ENCODE assay signal across 10 mouse cellular contexts in the genomic region with DNA sequence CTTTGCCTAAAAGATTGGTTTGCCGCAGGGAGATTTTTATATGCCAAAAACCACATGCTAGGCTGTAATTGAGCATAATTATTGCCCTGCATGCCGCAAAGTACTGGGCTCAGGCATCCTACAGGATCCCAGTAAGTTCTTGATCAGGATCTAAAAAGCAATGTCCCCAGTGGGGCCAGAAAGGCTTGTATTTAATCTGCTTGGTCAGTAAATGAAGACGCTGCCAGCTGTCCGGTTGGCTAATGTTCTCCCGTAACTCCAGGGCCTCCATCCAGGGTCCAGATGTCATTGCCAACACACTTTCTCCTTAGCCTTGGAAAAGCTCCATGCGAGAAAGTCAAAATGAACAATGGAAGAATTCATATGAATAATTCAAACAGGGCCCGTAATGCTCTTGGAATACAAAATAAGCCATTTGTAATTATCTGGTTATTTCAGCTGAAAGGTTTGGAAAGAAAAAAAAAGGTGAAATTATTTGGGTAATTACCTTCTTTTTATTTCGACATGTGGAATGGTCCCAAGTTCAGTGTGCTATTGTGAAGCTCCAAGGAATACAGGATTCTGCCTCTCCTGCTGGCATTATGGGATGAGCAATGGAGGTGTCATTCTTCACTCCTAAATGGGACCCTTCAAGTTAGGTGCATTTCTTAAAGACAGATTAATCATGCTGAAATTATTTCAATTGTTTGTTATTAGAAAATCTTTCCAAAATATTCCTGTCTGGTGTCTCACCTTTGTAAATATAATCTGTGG. TPM values are rescaled to one million over a fixed set of nuclear protein-coding genes. Genes with fewer than 3 reads are reported as not detected.
DNase-seq lines count a peak whose midpoint lies in the region; ATAC-seq lines count a peak whose summit lies in the region.
"Had no signal": no experiment of that assay in that cellular context is flagged by ENCODE, and none has a peak within 500 bp of the region (broad histone marks: within the 10 kb centered on the region; RNA-seq: fewer than 3 reads in every experiment).

No protein-coding gene starts in this region.

- peak; percentile 16 for DNase-seq in adrenal gland, postnatal 14 days
- no peak for DNase-seq in adrenal gland, adult 18-20 months (ENCODE audit: low spot score in 2 of 2)
- peak; percentile 22 to 47 for DNase-seq in layer of hippocampus, postnatal 14 days (ENCODE audit: low spot score in 2 of 2)
- DNase-seq in layer of hippocampus, adult 9-10 months (ENCODE audit: low spot score) = no peak
- DNase-seq in Muller cell, postnatal 12 days (ENCODE audit: inconsistent ontology term) = peak; percentile 87
- DNase-seq in gastrocnemius, adult 8-10 months (ENCODE audit: low spot score in 2 of 2) = peak; percentile 18 to 32
- DNase-seq in thymus, postnatal 10 days (ENCODE audit: low spot score in 2 of 2) = no peak

- no peak for ATAC-seq in megakaryocyte, adult 5-6 weeks (ENCODE audit: poor library complexity, severe bottlenecking)
- ATAC-seq: inflammation-experienced regulatory T-cells, adult 6 months had no signal

RNA-seq across cellular contexts. Expression of a gene that starts 37.1 kb away (rescaled TPM):
- total RNA-seq in adrenal gland, postnatal 14 days (2021) = 0.30 and 0.78 TPM in 2 replicates
- total RNA-seq in adrenal gland, adult 18-20 months (2021) = under 1 TPM; 0.19 to 0.20 TPM
- under 1 TPM; 0.24 to 0.28 TPM for total RNA-seq in layer of hippocampus, postnatal 14 days (2021)
- not detected for total RNA-seq in gastrocnemius, adult 8-10 months (2022)
- not detected in 2 replicates for total RNA-seq in megakaryocyte, adult 5-6 weeks (2015)
- total RNA-seq in megakaryocyte, adult 5-6 weeks (2017) = not detected in 2 replicates
- total RNA-seq: left cerebral cortex, postnatal 36 days had no signal

Comparison
In these comparisons a context has a peak if more than half of its experiments do, and no peak if none do; other contexts are left out.
1. DNase-seq: peak in adrenal gland, postnatal 14 days (single experiment), layer of hippocampus, postnatal 14 days (2 of 2), Muller cell, postnatal 12 days (single experiment) and gastrocnemius, adult 8-10 months (2 of 2); none in adrenal gland, adult 18-20 months (0 of 2), layer of hippocampus, adult 9-10 months (single experiment) and thymus, postnatal 10 days (0 of 2).